Mouse (Mus musculus) left cerebral cortex, adult 8-10 months (tissue): ENCODE measurements around the gene Glipr1. TPM values are rescaled to one million over a fixed set of nuclear protein-coding genes. Genes with fewer than 3 reads are reported as not detected.
"Not testable (repeated sequence)": the region's sequence is repeated elsewhere in the genome, so short reads cannot be mapped to it uniquely, and the experiment has no call there.

Source experiments
- DNase-seq, 2 experiments: peaks; one replicate each; pipeline ENCODE4 v3.0.0; 2022; ENCODE audit warnings: low spot score in 2 of 2
- total RNA-seq, 4 experiments: library from RNA; stranded (reverse); gene quantifications; 2 replicates each; pipeline ENCODE4 v1.2.4; 2022

The Glipr1 gene
- 1 to 10 TPM in 3 of 4 experiments, under 1 TPM in 1; 0.34 to 3.9 (median 1.9) TPM for total RNA-seq

GRCm38 (mm10) chr10:112002544-112003215, at the start of gene Glipr1:
Gene Glipr1, minus strand, starts transcription at chr10:112002631.
- DNase-seq: no peak

GRCm38 (mm10) chr10:112051956-112052355, 49.5 kb upstream of the Glipr1 start:
- DNase-seq: not testable (repeated sequence)

DNA sequence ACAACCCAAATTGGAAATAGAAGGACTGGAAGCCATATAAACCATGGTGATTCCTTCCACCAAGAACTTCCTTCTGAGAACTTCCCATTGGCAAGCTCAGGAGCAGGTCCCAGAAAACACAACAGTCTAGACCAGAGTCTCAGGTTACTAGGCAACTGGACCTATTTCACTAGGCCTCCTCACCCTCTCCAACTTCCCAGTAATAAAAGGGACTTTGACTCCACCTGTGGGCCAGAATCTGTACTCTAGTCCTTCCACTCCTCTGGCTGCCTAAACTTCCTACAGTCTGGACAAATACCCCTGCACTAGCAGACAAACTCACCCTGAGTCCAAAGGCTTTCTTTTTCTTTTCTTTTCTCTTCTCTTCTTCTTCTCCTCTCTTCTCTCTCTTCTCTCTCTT, 48.8 kb upstream of the Glipr1 start:
- DNase-seq: no peak

- not testable (repeated sequence) for DNase-seq
Observed at GRCm38 (mm10) chr10:112044283-112044682, 41.9 kb upstream of the Glipr1 start.

DNA sequence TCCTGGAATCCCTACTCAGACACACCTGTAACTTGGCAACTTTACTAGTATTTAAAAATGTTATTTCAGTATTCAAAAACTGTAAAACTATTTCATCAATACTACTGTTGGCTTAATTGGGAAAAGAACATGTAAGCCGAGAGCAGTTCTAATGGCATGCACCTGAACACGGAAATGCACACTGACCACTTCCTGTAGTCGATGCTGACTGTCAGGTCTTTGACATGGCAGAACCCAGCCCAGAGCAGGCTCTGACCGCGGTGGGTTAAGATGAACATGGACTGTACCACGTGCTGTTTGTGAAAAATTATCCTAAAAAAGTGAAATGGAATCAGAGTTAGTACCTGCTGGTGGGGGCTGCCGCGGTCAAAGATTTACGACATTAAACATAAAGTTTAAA, 41.1 kb upstream of the Glipr1 start:
- not testable (repeated sequence) for DNase-seq

- DNase-seq: not testable (repeated sequence)
Observed at GRCm38 (mm10) chr10:112028689-112029088, 26.3 kb upstream of the Glipr1 start.

DNA sequence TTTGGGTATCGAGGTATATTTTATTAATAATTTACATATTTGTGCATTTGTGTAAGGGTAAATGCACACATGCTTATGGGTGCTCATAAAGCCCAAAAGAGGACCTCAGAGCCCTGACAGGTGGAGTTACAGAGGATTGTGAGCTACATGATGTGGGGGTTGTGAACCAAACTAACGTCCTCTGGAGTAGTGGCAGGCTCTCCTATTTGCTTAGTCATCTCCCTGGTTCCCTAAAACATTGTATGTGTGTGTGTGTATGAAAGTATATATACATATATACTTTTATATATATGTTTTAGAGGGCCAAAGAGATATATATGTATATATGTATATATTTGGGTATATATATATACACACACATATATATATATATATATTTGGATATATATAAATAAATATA, 21.2 kb upstream of the Glipr1 start:
- no peak for DNase-seq

DNA sequence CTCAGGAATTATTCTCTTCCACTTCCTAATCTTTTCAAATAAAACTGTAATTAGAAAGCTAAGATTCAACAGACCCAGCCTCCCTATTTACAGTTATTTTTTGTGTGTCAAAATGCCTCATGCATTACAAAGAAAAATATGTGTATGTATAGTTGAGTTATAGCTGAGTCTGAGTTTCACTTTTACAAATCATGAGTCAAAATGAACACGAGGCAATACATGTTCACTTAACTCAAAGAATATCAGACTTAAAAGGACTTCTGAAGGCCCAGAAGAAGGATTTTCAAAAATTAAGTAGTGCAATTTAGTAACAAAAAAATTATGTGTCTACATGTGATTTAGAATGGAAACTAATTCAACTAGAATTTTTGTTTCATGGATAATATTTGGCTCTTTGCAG, 7.1 kb upstream of the Glipr1 start:
- not testable (repeated sequence) for DNase-seq

- no peak for DNase-seq
Observed at GRCm38 (mm10) chr10:112001756-112002520, 493 bp downstream of the Glipr1 start.

DNA sequence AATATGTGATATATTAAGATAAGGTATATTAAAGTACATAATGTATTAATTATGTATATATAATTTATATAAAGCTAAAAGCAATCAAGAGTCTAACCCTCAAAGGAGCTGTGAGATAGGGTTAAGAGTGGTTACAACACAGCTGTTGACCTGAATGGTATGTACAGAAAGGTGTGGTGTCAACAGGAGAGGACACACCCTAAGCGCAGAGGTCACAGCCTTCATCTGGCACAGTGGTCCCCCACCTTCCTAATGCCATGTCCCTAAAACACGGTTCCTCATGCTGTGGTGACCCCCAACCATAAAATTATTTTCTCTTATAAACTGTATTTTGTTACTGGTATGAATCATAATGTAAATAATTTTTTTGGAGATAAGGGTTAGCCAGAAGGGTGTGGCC, 1.1 kb downstream of the Glipr1 start:
- no peak for DNase-seq

GRCm38 (mm10) chr10:112000568-112000967, 1.9 kb downstream of the Glipr1 start:
- DNase-seq: no peak

DNA sequence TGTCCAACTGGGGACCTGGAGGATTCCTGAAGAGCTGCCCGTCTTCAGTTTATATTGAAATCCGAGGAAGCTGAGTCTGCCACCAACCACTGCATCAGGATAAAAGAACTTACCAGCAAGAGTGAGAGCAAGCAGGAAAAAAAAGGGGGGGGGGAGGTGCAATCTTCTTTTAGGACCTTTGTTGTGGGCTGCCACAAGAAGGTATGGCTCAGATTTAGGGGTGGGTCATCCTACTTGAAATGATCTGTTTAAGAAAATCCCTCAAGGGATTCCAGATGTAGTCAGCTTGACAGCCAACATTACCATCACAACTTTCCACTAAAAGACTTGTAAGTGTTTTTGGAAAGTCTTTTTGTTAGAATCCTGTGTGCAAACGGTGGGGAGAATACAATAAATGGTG, 2.7 kb downstream of the Glipr1 start:
- no peak for DNase-seq

GRCm38 (mm10) chr10:111997671-111998070, 4.8 kb downstream of the Glipr1 start:
- DNase-seq: no peak

GRCm38 (mm10) chr10:111996911-111997347, 5.5 kb downstream of the Glipr1 start:
- no peak for DNase-seq

GRCm38 (mm10) chr10:111996549-111996904, 5.9 kb downstream of the Glipr1 start:
- DNase-seq: no peak

- no peak for DNase-seq
Observed at GRCm38 (mm10) chr10:111995803-111996548, 6.5 kb downstream of the Glipr1 start.

GRCm38 (mm10) chr10:111986453-111986852, 16.0 kb downstream of the Glipr1 start:
- DNase-seq: no peak

DNA sequence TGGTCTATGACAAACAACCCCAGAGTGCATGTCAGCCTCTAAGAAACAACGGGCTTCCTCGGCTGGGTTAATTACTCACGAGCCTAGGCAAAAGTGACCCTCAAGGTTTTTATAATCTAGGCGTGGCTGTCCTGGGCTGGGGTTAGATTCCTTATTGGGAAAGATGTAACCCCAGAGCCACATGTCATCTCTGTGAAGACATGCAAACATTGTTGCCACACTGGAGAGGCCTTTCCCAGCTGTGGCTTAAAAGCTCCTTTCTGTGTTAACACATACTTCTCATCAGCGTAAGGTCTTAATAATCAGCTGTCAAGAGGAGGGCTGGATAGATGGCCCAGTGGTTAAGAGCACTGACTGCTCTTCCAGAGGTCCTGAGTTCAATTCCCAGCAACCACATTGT, 19.4 kb downstream of the Glipr1 start:
- DNase-seq: no peak

- DNase-seq: peak; percentile 15 to 40
Observed at GRCm38 (mm10) chr10:111977584-111977983, 24.8 kb downstream of the Glipr1 start.

DNA sequence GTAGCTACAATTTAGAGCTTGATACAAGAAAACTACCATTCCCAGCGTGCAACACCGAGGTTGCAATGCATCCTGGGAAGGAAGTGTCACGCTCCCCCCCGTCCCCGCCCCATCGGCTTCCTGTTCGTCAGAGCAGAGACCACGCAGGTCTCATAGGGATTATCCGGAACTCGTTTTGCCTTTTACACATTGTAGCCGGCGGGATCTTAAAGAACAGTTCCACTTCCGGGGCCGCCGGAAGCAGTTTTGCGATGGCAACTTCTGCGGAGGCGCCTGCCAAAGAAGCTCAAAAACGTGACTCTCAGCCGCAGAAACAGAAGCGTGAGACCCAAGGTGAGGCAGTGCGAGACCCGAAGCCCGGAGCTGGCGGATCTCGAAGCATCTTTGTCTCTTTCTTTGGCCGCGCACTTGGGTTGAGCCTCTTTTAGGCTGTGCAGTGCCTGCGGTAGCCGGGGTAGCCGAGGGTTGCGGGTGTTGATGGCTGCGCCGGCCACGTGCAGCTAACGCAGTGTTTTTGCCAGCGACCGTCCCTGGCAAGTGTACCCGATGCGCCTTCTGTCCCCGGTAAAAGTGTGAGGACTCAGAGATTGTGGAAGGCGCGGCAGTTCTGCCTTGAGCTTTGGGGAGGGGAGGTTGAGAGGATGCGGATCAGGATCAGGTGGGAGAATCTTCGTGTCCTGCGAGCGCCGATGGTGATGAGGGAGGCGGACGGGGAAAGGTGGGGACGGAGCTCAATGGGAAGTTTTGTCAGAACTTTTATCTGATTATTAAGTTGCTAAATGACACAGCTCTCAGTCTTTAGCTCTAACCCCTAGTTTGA, 29.7 kb downstream of the Glipr1 start, which contains the start of gene Krr1:
Gene Krr1 (plus strand): TSS at position 123 of the 820 bp plus-strand sequence.
- peak; percentile 80 to 89 for DNase-seq

DNA sequence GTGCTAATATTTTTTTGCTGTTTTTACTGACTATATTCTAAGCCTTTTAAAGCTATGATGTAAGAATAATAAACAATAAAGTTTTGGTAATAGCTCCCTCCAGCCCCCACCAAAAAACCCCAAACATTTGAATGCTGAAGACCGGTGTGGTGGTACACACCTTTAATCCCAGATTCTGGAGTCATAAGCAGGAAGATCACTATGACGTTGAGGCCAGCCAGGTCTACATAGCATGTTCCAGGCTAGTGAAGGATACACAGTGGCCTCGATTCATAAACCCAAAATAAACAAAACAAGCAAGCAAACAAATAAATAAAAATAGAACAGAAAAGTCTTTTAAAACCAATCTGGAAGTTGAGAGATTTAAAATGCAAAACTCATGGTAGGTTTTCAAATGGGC, 30.5 kb downstream of the Glipr1 start:
- DNase-seq: no peak
